Mouse (Mus musculus) layer of hippocampus, postnatal 25 days (tissue): ENCODE measurements around the gene Ascl4. TPM values are rescaled to one million over a fixed set of nuclear protein-coding genes. Genes with fewer than 3 reads are reported as not detected.

Source experiments
- DNase-seq, 2 experiments: peaks; one replicate each; pipeline ENCODE4 v3.0.0; 2022; ENCODE audit warnings: mixed read lengths in 2 of 2, low spot score in 1 of 2; ENCODE audit errors: extremely low spot score in 1 of 2
- total RNA-seq, 2 experiments: library from RNA; stranded (reverse); gene quantifications; 2 replicates each; pipeline ENCODE4 v1.2.3; 2021

The Ascl4 gene
- under 1 TPM; 0.70 to 0.98 TPM for total RNA-seq

DNA sequence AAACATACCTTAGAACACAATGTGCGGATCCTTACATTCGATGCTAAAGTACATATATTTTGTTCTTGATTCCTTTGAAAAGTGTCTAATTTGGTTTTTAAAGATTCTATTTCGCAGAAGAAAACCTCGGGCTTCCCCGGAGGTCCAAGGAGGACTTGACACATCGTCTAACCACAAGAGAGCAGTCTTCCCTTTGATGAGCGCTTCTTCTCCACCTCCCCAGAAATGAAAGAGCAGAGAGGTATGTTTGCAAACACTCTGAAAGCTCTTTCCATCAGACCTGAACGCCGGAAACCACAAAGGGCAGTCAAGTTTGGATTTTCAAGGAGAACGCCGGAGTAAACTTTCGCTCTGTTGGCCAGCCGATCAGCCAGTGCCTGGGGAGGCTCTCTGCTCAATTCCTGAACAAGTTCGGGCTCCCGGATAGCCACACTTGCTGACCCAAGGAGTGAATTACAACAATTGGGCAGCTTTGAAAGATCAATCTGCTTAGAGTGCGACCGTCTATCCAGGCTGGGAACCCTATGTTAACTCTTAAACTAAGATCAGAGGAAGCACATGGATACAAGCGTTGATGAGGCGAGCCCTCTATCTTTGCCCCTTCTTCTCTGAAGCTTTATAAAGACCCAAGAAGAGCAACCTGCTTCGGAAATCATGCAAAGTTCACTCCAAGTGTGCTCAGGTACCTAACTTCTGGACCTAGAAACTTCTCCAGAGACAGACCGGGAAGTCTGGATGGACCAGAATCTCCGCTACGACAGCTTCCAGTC is at the start of gene Ascl4:
TSS of gene Ascl4 (plus strand) at position 6 of the 770 bp plus-strand sequence.
- peak in 1 of 2 experiments; percentile 11 for DNase-seq

DNA sequence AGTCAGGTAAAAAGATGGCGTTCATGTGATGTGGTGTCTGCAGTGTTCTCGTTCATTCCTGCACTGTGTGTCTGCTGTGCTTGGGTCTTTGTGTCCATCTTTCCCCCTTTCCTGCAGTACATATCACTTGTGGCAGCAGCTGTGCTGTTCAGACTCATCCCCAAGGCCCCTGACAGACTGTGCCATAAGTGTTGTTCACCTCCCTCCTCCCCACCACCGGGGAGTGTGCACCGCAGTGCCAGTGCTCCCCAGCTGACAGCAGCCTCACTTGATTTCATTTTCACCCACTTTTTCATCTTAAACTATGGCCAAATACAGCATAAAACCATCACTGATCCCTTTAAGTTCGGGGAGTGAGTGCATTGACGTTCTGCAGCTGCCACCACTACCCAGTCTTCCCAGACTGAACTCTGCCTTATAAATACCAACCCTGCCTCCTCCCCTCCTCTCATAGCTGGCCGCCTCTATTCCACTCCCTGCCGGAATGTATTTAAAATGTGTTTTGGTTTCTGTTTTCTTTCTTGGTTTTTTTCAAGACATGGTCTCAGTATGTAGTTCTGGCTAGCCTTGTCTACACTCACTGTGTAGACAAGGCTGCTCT is 47.5 kb upstream of the Ascl4 start:
- DNase-seq, result no peak

DNA sequence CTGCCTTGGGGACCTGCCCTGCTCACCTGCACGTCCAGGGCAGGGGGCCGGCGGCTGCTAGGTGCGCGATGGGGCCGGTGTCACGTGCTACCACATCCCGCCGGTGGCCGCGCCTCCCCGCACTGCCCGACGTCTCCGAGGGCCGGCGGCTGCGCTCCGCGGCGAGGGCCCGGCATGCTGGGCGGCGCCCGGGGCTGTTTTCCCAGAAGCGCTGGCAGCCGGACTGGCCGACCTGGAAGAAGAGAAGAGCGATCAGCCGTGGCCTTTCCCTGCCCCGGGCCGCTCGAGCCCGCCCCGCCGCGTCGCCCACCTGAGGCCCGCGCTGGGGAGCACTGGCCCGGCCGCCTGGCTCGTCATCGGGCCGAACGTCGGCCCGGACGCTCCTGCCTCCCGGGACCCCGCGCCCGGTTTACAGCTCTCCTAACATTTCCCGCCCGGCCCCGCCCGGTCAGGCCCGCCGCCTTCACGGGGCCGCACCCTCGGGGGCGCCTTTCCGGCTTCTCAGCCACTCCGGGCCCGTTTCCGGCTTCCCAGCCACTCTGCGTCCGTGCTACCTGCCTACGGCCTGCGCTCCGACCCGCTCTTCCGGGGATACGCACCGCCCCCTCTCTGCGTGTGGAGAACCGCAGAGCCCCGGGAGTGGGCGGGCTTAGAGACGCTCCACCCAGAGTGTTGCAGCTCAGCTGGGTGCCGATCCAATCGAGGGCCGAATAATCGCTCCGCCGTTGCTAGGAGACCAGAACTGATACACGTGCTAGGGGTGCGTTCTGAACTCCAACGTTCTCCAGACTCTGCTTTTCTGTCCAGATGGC is 10.8 kb upstream of the Ascl4 start, which contains the start of gene Prdm4:
TSS of gene Prdm4 (minus strand) at position 645 of the 812 bp plus-strand sequence.
- DNase-seq, result peak; percentile 76 to 87

DNA sequence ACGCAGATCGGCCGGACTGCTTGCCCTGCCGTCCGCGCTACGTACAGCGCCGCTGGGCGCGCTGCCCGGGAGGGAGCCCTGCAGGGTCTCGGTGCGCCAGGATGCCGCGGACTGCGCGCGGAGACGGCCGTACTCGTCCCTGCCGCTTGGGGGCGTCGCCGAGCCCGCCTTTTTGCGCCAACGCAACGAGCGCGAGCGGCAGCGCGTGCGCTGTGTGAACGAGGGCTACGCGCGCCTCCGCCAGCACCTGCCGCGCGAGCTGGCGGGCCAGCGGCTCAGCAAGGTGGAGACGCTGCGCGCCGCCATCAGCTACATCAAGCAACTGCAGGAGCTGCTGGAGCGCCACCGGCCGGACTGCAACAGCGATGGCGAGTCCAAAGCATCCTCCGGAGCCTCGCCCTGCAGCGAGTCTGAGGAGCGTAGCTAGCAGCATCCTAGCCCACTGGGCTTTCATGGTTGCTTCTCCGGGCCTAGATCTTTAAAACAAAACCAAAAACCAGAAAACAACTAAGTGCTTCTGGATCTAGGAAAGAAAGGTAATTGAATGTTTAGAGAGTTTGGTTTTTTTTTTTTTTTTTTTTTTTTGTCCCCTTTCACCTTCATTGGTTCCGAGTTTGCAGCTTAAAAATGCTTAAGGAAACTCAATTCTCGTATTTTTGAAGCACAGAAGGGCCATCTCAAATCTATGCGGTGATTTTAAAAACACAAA is 1.2 kb downstream of the Ascl4 start:
- DNase-seq, result peak; percentile 67 to 78

DNA sequence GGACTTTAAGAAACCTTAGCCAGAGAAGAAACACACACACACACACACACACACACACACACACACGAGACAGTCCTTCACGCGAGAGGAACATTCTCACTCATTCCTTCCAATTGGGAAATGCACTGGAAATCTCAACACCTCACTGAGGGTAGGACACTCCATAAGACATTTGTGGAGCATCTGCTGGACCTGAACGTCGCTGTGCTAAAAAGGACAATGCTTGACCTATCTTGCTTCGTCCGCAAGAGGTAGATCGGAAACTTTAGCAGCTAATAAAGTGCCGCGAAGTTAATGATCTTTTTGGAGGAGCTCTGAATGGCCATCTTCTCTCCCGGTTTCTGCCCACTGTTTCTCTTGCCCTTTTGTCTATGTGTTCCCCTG is 1.7 kb downstream of the Ascl4 start:
- no peak for DNase-seq

DNA sequence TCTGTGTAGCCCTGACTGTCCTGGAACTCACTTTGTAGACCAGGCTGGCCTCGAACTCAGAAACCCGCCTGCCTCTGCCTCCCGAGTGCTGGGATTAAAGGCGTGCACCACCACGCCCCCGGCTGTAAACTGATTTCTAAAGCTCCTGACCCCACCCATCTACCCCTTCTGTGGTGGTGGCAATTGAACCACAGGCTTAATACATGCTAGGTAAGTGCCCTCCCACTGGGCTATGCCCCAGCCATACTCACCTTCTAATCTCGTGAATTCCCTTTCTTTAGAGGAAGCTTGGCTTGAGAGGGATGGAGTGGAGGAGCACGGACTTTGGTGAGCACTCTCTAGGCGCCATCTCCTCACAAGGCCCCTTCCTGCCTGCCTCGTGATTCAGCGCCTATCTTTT is 2.5 kb downstream of the Ascl4 start:
- DNase-seq, result no peak

DNA sequence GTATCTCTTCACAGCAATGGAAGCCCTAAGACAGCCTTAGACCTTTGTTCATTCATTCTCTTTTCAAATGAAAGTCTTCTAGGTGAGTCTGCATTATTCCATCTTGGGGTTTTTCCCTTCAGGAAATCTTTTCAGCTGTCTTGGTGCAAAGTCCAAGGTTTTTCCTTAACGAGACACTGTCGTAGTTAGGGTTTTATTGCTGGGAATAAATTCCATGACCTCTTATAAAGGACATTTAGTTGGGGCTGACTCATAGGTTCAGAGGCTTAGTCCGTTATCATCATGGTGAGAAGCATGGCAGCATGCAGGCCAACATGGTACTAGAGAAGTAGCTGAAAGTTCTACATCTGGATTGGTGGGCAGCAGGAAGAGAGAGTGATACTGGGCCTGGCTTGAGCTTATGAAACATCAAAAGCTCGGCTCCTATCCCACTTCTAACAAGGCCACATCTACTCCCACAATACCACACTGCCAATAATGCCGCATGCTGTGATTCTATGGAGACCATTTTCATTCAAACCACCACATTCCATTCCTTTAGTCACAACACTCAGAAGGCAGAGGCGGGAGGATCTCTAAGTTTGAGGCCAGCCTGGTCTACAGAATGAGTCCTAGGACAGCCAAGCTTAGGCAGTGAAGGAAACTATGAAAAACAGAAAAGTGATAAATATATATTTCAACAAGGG is 8.9 kb downstream of the Ascl4 start:
- no peak for DNase-seq

DNA sequence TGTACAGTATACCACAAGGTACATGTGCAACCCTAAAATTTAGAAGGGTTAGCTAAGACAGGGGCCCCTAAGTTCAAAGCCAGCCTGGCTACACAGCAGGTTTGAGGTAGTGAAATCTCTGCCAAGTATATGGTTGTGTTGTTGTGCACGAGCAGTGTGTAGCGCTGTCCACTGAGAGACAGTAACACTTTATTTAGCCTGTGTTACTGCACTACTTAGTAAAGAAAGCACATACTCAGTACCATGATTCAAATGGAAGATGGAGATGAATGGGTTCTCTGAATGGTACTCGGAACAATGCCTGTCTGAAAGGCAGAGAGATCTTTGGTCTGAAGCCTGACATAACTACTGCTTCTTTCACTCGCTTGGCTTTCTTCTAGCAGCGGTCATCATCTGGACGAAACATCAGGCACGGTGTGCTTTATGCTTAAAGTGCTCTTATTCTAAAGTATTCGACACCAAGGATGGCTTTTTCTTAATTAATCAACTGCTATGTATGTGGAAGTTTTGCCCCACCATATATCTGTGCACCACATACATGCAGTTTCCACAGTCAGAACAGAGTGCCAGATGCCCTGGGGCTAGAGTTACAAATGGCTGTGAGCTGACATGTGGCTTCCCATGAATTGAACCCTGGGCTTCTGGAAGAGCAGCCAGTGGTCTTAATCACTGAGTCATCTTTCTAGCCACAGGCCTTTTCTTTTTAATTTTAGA is 21.2 kb downstream of the Ascl4 start:
- no peak for DNase-seq

DNA sequence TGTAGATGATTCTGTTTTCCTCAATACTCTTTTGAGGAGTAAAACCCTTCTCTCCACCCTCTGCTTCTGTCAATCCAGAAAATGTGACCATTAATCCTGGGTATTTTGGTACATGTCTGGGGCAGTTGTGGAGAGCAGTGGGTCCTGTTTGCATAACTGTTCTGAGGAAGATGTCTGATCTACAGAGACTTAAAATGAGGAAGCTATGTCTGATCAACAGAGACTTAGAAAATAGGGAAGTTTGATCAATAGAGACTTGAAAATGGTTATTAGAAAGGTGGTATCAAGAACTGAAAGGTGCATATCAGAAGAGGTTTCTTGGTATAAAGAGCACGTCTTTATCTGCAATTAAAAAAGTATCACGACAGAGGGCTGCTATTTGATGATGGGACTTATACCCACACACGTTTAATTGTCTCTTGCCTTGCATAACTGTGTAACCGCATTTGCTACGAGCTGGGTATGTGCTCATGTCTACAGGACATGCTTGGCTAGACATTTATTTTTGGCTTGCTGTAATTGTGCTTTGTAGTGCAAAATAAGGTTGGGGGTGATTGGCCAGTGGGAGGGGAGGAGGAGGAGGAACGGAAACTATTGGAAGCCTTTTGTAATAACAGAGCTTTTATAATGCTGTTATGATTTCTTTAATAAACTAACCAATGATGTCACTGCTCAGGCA is 24.4 kb downstream of the Ascl4 start:
- DNase-seq, result no peak

DNA sequence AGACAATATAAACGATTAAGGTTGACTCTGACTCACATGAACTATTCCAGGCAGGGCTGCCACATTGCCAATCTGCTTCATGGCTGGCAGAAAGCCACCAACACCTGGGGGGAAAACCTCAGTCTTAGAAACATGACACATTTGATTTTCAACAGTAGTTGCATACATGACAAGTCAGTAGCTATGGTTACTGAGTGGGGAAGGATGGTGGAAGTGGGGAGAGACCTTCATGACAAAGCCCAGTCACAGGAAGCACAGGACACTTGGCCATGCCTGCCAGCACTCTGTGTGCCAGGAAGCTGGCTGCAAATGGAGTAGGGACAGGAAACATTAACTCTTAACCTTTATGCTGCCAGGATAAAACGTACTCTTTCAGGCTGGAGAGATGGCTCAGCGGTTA is 25.9 kb downstream of the Ascl4 start:
- DNase-seq, result no peak

DNA sequence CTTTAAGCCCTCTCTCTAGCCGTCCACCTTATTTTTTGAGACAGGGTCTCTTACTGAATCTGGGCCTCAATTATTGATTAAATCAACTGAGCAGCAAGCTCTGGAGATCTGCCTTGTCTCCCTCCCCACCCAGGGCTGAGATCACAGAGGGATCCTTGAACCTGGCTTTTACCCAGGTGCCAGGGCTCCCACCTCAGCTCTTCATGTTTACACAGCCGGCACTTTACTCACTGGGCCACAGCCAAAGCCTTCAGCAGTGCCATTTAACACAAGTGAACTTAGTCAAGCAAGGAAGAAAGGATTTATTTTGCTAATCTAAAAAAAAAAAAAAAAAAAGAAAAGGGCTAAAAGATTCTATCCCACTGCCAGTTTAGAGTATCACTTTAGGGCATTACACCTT is 26.9 kb downstream of the Ascl4 start:
- DNase-seq, result no peak

DNA sequence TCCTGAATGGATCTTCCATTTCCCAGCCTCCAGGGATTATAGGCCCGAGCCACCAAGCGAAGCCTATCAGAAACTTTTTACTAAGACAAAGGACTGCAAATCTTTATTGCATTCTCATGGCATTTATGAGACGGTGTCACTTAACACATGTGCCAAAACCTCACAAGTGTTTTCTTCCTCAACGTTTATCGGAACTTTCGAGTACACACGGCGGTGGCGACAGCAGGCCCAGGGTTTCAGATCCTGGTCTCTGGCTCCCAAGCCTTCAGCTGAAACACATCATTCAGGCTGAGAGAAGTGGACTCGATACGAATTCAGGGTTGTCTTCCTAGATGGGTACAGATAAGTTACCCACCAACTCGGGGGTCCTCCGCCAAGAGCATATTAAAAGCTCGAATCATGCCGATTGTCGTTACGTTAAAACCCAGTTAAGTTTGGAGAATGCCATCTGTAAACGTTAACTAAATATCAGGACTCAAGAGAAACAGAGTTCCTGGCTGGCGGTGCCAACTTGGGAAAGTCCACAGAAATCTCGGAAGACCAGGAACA is 29.5 kb downstream of the Ascl4 start:
- DNase-seq, result no peak

DNA sequence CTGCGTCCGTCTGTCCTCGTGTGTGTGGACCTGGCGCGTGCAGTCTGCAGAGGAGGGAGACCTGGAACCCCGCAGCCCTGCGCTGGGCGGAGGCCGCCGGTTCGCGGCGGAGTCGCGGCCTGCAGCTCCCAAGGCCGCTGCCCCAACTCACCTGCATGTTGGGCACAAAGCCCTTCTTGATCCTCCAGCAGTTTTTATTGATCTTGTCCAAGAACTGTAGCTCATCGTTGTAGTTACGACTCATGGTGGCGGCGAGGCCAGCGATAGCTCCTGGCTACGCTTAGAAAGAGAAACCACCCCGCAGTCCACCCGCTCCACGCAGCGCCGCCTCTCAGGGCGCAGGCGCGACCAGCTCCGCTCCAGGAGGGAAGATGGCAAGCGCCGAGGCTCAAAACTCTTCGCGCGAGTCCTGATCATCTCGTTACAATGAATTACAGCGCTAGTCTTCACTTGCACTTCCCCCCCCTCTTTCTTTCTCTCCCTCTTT is 30.0 kb downstream of the Ascl4 start, which contains the start of gene Rtcb:
TSS of gene Rtcb (minus strand) at position 360 of the 487 bp plus-strand sequence.
- DNase-seq, result peak; percentile 97 to 99

DNA sequence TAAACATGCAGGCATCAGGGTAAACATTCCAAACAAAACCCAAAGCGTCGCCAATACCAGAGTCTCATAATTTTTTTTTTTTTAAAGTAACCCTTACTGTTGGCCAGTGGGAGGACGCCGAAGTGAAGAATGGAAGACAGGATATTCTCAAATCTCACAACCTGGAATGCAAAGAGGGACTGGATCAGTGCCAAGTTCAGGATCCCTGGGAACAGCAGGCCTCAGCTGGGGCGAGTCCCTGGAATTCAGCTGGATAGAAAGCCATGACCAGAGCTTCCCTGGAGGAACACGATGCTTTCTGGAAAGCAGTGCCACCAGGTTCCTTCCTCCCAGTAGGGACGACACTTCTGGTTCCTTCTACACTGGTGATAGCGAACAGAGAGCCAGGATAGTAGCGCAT is 35.4 kb downstream of the Ascl4 start:
- DNase-seq, result no peak

DNA sequence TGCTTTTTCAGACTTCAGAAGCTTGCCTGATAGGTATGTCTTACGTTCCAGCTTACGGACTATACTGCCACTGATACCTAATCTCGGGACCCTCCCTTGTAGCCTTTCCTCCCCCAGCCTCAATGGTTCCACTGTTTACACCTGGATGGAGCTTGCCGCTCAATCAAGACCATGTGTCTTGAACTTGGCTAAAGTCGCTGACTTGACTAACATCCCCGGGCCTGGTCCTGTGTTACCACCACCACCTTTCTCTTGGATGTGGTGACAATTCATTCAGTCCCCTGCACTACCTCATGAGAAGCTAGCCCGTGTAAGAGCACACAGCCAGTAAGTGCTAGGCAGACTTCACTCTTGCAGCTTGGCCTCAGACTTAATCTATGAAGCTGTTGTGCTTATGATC is 36.8 kb downstream of the Ascl4 start:
- no peak for DNase-seq

DNA sequence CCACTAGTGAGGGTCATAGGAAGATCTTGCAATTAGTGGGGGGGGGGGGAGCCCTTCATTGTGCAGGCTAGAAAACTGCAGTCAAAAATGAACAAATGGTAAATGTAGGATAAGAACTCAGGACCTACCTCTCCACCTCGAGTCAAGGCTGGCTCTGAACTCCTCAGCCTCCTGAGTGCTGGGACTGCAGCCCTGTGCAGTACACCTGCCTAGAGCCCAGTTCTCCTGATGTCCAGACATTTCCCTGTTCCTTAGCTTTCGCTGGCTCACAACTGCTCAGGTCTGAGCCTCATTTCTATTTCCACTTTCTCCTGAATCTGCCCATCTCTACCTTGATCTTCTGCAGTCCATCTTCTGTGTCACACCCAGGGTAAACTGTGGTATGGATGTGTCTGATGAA is 39.0 kb downstream of the Ascl4 start:
- DNase-seq, result no peak

DNA sequence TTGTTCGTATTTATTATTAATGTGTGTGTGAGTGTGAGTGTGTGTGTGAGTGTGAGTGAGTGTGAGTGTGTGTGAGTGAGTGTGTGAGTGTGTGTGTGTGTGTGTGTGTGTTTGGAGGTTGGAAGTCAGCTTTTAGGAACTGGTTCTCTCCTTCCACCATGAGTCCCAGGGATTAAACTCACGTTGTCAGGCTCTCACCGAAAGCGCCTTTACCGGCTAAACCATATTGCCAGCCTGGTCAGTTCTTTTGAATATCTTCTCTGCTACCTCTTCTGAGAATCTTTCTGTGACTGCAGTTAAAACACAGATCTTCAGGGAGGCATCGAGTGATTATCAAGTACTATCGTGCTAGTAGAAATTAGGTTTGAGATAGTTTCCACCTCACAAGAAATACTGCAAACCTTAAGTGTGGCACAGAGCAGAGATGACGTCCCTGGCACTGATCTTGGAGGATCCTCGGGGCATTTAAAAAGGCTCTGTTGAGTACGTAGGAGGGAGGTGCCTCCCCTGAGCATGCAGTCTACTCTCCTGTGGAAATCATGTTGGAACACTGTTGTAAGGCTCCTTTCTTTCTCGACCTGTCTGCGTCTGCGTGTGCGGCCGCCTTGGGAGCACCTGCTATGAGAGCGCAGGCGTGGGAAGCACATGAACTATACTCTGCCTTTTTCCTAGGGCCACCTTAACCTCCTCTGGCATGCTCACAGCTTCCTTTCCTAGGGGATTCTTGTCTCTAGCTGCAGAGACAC is 40.1 kb downstream of the Ascl4 start:
- DNase-seq, result no peak
